Mouse (Mus musculus) urinary bladder, adult 18-20 months (tissue): Measurements from ENCODE around the gene P4hb.

ENCODE experiments used
- DNase-seq, 2 experiments: peaks; one replicate each; pipeline ENCODE4 v3.0.0; 2022; ENCODE audit warnings: low spot score in 2 of 2, mixed read lengths in 2 of 2

P4hb gene

GRCm38 (mm10) chr11:120572752-120573584, at the start of gene P4hb:
Gene P4hb (minus strand): TSS chr11:120573253.
- peak; percentile 98 to 100 for DNase-seq

DNA sequence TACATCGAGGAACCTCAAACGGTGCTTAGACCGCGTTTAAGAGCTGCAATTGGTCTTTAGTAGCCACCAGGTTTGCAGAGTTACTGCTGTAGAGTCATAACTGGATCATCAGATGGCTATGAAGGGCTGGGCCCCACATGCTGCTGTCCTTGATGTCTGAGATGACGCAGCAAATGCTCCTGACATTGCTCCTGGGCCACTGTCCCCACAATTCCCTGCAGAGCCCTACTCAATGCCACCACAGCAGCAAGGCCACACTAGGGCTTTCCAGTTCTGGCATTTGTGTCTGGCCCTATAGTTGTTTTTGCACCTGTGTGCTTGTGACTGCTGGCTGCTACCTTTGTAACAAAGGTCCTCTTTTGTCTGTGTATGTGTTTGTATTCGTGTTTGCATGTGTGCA, 49.8 kb upstream of the P4hb start:
- DNase-seq, result no peak

- DNase-seq, result no peak
Observed at GRCm38 (mm10) chr11:120620195-120620594, 47.1 kb upstream of the P4hb start.

- no peak for DNase-seq
Observed at GRCm38 (mm10) chr11:120618619-120619535, 45.8 kb upstream of the P4hb start.

- DNase-seq, result peak; percentile 85
Observed at GRCm38 (mm10) chr11:120617519-120618112, 44.6 kb upstream of the P4hb start, which contains the start of gene Pcyt2. Gene Pcyt2 (minus strand): TSS chr11:120617936.

DNA sequence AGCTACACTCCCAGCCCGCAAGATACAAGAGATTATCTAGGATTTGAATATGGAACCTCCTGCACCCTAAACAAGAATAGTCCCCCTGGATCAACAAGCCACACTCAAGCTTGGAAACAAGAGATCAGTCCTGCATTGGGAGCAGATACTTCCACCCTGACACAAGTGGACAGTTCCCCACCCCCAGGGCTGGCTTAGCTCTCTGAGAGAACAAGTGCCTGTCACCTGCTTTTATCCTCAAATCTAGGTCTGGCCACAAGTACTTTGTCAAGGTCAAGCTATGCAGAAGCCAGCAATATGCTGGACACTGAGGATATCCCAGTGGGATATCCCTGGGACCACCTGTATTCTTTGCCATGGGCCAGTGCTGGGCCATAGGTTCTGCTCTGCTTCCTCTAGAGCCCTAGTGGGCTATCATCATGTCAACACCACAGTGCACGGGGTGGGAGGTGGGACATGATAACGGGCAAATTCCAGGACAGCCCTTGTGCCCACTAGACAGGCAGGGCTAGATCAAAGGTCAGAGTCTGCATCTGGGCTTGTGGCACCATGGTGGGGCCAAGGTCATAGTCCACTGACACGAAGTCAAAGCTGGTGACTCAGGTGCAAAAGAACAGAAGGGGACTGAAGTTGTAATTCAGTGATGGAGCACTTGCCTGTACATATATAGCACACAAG, 43.7 kb upstream of the P4hb start:
- DNase-seq, result no peak

DNA sequence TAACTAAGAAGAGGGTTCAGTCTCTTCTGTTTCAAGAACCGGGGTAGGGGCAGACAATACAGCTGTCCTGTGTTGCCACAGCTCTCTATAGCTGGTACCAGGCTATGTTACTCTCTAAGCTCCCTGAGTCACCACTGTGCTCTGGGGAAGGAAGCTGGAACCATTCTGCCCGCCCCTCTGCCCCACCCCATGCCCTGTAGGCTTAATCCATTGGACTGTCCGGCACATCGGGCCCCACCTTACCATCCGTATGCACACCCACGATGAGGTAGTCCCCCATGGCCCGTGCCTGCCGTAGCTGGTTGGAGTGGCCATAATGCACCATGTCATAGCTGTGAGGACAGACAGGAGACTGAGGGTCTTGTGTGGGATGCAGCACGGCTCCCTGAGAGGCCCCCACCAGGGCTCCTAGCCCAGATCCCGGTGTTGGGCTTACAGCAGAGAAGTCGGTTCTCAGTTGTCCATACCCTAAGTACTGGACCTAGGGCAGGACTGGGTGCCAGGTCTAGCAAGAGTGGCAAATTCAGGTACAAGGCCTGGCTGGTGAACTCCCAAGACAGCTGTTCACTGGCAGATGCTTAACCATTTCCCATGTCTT, 42.7 kb upstream of the P4hb start:
- no peak for DNase-seq

DNA sequence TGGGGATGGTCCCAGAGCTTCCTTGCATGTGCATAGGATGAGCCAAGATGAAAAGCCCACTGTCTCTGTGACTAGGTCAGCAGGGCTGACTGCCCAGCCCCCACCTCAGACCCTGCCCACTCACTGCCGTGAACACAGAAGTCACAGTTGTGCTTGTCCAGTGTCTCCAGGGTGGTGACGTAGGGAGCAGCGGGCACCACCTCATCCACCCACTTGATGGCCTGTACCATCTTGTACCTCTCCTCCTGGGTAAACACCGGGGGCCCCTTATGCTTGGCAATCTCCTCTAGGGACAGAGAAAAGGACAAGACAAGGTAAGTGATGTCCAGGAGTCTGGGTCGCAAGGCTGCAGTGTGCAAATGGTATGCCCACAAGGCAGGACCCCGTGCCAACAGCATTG, 42.1 kb upstream of the P4hb start:
- no peak for DNase-seq

DNA sequence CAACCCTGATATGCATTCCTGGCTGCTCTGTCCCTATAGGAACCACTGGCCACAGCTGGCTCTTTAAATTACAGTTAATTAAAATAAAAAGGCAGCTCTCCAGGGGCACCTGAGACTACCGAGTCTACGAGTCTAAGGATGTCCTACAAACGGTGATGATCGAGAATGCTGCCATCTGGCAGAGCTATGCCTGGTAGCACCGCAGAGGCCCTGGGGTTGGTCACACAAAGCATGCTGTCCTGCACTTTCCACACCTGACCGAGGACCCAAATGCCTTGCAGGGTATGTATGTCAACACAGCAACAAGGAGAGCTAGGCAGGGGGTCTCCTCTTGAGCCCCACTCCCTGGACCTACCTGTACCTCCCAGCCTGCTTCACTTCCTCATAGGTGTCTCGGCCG, 40.9 kb upstream of the P4hb start:
- no peak for DNase-seq

- no peak for DNase-seq
Observed at GRCm38 (mm10) chr11:120613481-120613972, 40.5 kb upstream of the P4hb start.

DNA sequence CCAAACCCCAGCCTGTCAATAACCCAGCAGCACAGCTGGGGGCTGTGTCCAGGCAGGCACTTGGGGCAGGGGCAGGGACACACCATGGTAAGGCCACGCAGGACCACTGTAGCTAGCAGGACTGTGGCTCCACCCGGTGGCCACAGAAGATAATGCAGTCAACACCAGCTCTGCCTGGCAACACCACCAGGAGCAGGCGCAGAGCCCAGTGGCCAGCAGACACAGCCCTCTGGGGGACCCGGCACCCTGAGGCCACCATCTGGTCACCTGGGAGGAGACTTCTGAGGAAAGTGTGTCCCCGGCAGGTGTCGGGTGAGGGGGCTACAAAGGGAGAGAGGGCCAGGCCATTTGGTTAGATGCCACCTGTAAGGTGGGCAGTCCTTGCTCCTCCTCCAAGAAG, 39.7 kb upstream of the P4hb start:
- DNase-seq, result no peak

DNA sequence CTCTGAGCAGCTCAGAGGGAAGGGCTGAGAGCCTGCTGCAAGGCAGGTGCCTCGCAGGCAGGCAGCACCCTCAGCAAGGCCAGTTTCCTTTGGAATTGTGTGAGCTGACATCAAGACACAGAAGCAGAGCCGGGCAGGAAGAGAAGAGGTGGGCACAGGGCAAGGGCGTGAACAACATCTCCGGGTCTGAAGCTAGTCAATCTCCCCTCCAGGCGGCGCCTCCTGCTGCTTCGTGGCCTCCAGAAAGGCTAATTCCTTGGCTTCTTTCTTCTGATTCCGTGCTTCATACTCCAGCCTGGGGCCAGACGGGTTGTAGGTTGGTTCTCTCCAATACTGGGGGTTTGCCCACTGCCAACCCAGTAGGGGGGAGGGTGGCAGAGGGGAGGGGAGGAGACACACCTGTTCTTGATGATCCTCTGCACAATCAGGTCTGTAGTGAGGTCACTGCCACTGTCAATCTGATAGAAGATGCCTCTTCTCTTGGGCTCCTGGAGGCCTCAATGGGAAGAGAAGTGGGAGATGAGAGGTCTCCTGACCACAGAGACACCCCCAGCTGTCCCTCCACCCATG, 37.5 kb upstream of the P4hb start:
- no peak for DNase-seq

DNA sequence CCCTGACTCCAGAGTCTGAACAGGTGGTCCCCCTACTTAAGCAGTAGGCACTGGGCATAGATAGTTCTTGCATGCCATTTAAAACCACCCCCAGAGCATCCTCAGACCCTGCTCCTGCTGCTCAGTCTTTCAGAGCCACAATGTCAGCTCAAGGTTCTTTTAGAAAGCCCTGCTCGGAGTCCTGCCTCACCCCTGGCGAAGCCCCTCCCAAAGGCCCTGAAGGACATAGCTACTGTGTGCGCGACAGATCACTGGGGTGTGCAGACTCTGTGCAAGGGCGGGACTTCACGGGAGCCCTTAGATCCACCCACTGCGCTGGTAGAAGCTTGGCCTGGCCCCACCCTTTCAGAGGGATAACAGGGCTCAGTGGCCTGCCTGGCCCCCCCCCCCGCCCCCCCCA, 36.2 kb upstream of the P4hb start:
- no peak for DNase-seq

DNA sequence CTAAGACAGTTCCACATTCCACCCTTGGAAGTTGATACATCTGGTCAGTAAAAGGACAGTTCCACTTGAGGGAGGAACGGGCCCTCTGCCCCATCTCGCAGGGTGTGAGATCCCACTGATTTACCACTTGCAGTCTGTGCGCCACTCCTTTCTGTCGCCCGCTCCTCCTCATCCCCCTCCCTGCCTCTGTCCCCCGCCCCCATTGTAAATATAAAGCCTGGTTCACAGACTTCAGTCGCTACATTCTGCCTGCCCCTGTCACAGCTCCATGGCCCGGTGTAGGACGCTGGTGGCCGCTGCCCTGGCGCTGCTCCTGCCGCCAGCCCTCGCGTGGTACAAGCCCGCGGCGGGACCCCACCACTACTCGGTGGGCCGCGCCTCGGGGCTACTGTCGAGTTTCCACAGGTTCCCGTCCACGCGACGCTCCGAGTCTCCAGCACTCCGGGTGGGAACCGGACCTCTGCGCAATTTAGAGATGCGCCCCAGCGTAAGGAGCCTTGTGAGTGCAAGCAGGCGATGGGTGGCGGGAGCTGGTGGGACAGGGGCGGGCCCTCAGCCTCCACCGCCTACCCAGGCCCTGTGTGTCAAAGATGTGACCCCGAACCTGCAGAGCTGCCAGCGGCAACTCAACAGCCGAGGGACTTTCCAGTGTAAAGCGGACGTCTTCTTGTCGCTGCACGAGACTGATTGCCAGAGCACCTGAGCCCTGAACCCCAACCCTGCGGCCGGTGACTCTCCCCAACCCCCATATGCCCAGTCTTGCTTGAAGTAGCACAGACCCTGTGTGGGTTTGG, 35.4 kb upstream of the P4hb start, which contains the start of gene Npb:
Gene Npb (plus strand): TSS at position 237 of the 794 bp plus-strand sequence.
- DNase-seq, result no peak

GRCm38 (mm10) chr11:120606764-120607163, 33.7 kb upstream of the P4hb start:
- DNase-seq, result no peak

DNA sequence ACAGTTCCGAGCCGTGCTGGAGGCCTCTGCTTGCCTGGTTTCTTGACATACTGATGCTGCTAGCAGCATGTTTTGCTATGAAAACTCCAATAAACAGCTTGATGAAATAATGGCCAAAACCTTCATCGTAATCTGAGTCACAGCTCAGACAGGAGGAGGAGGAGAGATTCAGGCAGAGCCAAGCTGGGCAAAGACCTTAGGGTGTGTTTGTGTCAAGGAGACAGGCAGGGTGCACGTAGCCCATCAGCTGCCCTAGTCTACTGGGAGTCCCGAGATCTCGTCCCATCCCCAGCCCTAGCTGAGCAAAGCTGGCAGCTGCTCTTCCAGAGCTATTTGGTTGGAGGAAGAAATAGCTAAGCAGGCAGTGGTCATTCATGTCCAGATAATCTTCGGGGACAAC, 32.6 kb upstream of the P4hb start:
- no peak for DNase-seq

DNA sequence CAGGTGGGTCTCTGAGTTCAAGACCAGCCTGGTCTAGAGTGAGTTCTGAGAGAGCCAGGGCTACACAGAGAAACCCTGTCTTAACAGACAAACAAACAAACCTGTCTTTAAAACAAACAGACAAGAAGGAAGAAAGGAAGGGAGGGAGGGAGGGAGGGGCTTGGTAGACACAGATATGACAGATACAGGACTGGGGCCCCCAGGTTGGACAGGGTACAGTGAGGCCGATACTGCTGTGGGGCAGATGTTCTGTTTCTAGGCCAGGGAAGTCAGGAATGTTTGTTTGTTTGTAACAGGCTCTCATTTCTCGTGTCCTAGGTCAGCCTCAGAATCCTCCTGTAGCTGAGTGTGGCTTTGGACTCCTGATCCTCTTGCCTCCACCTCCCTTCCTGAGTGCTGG, 30.5 kb upstream of the P4hb start:
- DNase-seq, result no peak

GRCm38 (mm10) chr11:120600716-120601115, 27.7 kb upstream of the P4hb start:
- DNase-seq, result no peak

GRCm38 (mm10) chr11:120598990-120599549, 26.0 kb upstream of the P4hb start:
- DNase-seq, result no peak
